Mouse (Mus musculus): ENCODE measurements at regions not wholly inside any gene's neighbourhood (a gene's known extent, or its start where the extent isn't known, plus 50 kb on each side); places are given as distances from the start of the nearest gene placed in this dataset.

DNA sequence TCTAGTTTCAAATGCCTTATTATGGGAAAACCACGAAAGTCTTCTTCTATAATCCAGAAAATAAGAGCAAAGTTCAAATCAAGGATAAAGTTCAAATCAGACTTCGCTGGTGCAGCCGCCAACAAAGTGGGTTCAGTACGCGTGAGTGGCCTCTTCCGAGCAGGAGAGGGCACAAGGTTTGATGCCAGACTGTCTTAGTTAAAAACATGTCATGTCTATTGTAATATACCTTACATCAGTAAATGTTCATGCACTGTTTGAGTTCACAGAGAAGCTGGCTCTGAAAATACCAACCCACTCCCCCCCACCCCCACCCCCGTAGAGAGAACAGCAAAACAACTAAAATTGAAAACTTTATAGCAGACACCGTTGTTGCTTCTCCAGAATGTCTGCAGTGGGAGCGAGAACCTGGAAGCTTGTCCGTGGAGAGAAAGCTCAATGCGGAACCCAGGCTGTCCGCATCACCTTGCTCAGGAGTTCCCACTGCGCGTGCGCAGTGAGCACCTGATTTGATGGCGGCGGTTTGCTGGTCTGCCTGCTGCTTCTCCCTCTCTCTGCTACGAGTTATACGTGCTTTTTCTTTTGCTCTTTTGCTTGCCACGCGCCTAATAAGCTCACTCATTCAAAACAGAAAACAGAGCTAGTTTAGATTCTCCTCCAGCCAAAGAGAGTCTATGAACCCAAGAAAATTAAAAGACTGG is 367.8 kb upstream of the 3110018I06Rik start:
- Histone ChIP-seq H3K4me1 (ENCODE audit: control insufficient read depth in 1 of 2, insufficient read depth in 2 of 2, low read length in 2 of 2) (no peaks in the 10 kb centered on the region), H3K27ac (ENCODE audit: control insufficient read depth, low read depth, low read length) (no peak overlapping the region), H3K9me3 (replicated peaks; ENCODE audit: insufficient read depth, low read length) (no peaks in the 10 kb centered on the region), H3K79me2 (ENCODE audit: control insufficient read depth, insufficient read depth, low read length, poor library complexity) (no peaks in the 10 kb centered on the region), H3K4me3 (ENCODE audit: control insufficient read depth in 1 of 2, insufficient read depth in 1 of 2, low read depth in 2 of 2, low read length in 2 of 2) (no peak overlapping the region), H3K27me3 (ENCODE audit: control insufficient read depth in 1 of 2, insufficient read depth in 2 of 2, low read length in 2 of 2) (no peaks in the 10 kb centered on the region), H3K9ac (ENCODE audit: control insufficient read depth, low read depth, low read length, poor library complexity, severe bottlenecking) (no peak overlapping the region), H3K36me3 (ENCODE audit: control insufficient read depth in 1 of 2, insufficient read depth in 2 of 2, low read length in 2 of 2) (no peaks in the 10 kb centered on the region)
- TF ChIP-seq MXI1 (IDR thresholded peaks at IDR 0.05; ENCODE audit: low read depth, low read length): no peak
- TF ChIP-seq USF2 (IDR thresholded peaks at IDR 0.05; ENCODE audit: borderline replicate concordance in 1 of 2, insufficient read depth in 1 of 2, low read depth in 1 of 2, low read length in 2 of 2): no peak
- no peak for TF ChIP-seq POLR2AphosphoS2 (IDR thresholded peaks at IDR 0.05; ENCODE audit: low read length)
- no peak for TF ChIP-seq UBTF (IDR thresholded peaks at IDR 0.05; ENCODE audit: borderline replicate concordance, insufficient read depth, low read depth, low read length)
- TF ChIP-seq JUND (IDR thresholded peaks at IDR 0.05; ENCODE audit: low read depth, low read length): no peak
- TF ChIP-seq MYC (IDR thresholded peaks at IDR 0.05; ENCODE audit: low read depth, low read length): no peak
- TF ChIP-seq ZKSCAN1 (IDR thresholded peaks at IDR 0.05; ENCODE audit: low read depth, low read length): no peak
- TF ChIP-seq MAZ (IDR thresholded peaks at IDR 0.05; ENCODE audit: low read depth, low read length): no peak
- no peak for TF ChIP-seq ZC3H11A (IDR thresholded peaks at IDR 0.05; ENCODE audit: low read depth, low read length)
- TF ChIP-seq KAT2A (conservative IDR thresholded peaks at IDR 0.05; ENCODE audit: low read depth, low read length): no peak
- TF ChIP-seq GABPA (IDR thresholded peaks at IDR 0.05; ENCODE audit: low read depth, low read length): no peak
- TF ChIP-seq NRF1 (IDR thresholded peaks at IDR 0.05; ENCODE audit: insufficient read depth, low read depth, low read length, poor library complexity, severe bottlenecking): no peak
- TF ChIP-seq RCOR1 (IDR thresholded peaks at IDR 0.05; ENCODE audit: low read depth, low read length): no peak
- no peak for TF ChIP-seq ZNF384 (IDR thresholded peaks at IDR 0.05; ENCODE audit: low read depth, low read length)
- TF ChIP-seq MAFK (IDR thresholded peaks at IDR 0.05; ENCODE audit: borderline replicate concordance, low read depth, low read length): no peak
- DNase-seq (ENCODE audit: low read depth, low spot score): no peak

DNA sequence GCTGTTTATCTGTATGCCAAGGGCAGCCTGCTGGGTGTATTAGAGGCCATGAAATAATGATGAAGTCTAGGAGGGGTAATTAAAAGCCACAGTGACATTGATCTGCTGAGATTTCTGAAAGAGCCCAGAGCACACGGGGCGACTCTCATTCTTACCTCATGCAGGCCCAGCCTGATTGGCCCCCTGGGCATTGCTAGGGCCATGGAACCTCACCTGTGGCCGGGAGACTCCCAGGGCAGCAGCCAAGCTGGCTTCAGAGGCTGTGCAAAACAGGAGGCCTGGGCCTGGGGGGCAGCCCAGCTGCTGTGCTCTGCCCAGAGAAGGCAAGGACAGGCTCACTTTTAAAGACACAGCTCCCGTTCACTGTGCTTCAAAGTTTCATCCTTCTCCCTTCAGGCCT is 366.4 kb upstream of the 3110018I06Rik start:
- Histone ChIP-seq H3K27me3 (ENCODE audit: control insufficient read depth in 1 of 2, insufficient read depth in 2 of 2, low read length in 2 of 2) (no peaks in the 10 kb centered on the region), H3K79me2 (ENCODE audit: control insufficient read depth, insufficient read depth, low read length, poor library complexity) (no peaks in the 10 kb centered on the region), H3K4me3 (ENCODE audit: control insufficient read depth in 1 of 2, insufficient read depth in 1 of 2, low read depth in 2 of 2, low read length in 2 of 2) (no peak overlapping the region), H3K9ac (ENCODE audit: control insufficient read depth, low read depth, low read length, poor library complexity, severe bottlenecking) (no peak overlapping the region), H3K36me3 (ENCODE audit: control insufficient read depth in 1 of 2, insufficient read depth in 2 of 2, low read length in 2 of 2) (no peaks in the 10 kb centered on the region), H3K9me3 (replicated peaks; ENCODE audit: insufficient read depth, low read length) (no peaks in the 10 kb centered on the region), H3K27ac (ENCODE audit: control insufficient read depth, low read depth, low read length) (no peak overlapping the region), H3K4me1 (ENCODE audit: control insufficient read depth in 1 of 2, insufficient read depth in 2 of 2, low read length in 2 of 2) (no peaks in the 10 kb centered on the region)
- no peak for DNase-seq (ENCODE audit: low read depth, low spot score)
- TF ChIP-seq EP300 (IDR thresholded peaks at IDR 0.05; ENCODE audit: low read depth in 1 of 2, low read length in 2 of 2) (no peak), MAFK (IDR thresholded peaks at IDR 0.05; ENCODE audit: borderline replicate concordance, low read depth, low read length) (no peak), POLR2A (IDR thresholded peaks at IDR 0.05; ENCODE audit: control insufficient read depth in 1 of 2, insufficient read depth in 1 of 2, low read depth in 1 of 2, low read length in 2 of 2, poor library complexity in 1 of 2) (no peak), ZKSCAN1 (IDR thresholded peaks at IDR 0.05; ENCODE audit: low read depth, low read length) (no peak), CHD2 (IDR thresholded peaks at IDR 0.05; ENCODE audit: low read length) (no peak), ZMIZ1 (IDR thresholded peaks at IDR 0.05; ENCODE audit: low read depth, low read length) (no peak), NRF1 (IDR thresholded peaks at IDR 0.05; ENCODE audit: insufficient read depth, low read depth, low read length, poor library complexity, severe bottlenecking) (no peak), USF1 (IDR thresholded peaks at IDR 0.05; ENCODE audit: low read depth, low read length) (no peak), BHLHE40 (IDR thresholded peaks at IDR 0.05; ENCODE audit: borderline replicate concordance, low read depth, low read length) (no peak), TBP (IDR thresholded peaks at IDR 0.05; ENCODE audit: low read depth, low read length) (no peak), MYC (IDR thresholded peaks at IDR 0.05; ENCODE audit: low read depth, low read length) (no peak), ETS1 (IDR thresholded peaks at IDR 0.05; ENCODE audit: low read depth, low read length) (no peak), USF2 (IDR thresholded peaks at IDR 0.05; ENCODE audit: borderline replicate concordance in 1 of 2, insufficient read depth in 1 of 2, low read depth in 1 of 2, low read length in 2 of 2) (no peak), SMC3 (IDR thresholded peaks at IDR 0.05; ENCODE audit: low read depth, low read length) (no peak), MAZ (IDR thresholded peaks at IDR 0.05; ENCODE audit: low read depth, low read length) (no peak), ZC3H11A (IDR thresholded peaks at IDR 0.05; ENCODE audit: low read depth, low read length) (no peak), ZNF384 (IDR thresholded peaks at IDR 0.05; ENCODE audit: low read depth, low read length) (no peak), RAD21 (IDR thresholded peaks at IDR 0.05; ENCODE audit: low read depth, low read length) (no peak)
